Mouse (Mus musculus) embryonic stem cell, embryonic (primary cell): Measurements from ENCODE around the gene Slc25a42.

ENCODE experiments used
- CTCF ChIA-PET, 4 experiments: fragments of 300-600 bp in 2 of 4; fragments of 350-600 bp in 2 of 4; sonication (Branson Sonifier 250); formaldehyde crosslinking; loops; one replicate each; lab custom pipeline; 2022; ENCODE audit warnings: inconsistent platforms in 2 of 4; lab: Charles Lee
- POLR2A ChIA-PET, 4 experiments: fragments of 300-600 bp in 2 of 4; fragments of 350-600 bp in 2 of 4; sonication (Branson Sonifier 250); formaldehyde crosslinking; loops; one replicate each; lab custom pipeline; 2022; ENCODE audit warnings: antibody characterized with exemption in 4 of 4, inconsistent platforms in 1 of 4; lab: Charles Lee

Slc25a42 gene

GRCm38 (mm10) chr8:70195762-70196161 is 16.3 kb downstream of the Slc25a42 start:
- ChIA-PET POLR2A (interaction anchor here in 3 of 4 experiments (0.6 to 1.5 kb wide), 7 partner anchors 11 to 986 kb away, joined by 3 to 7 read pairs (median 3); partner anchors contain the start of gene Slc25a42 (in 2 of the 3)), CTCF (interaction anchor here in 3 of 4 experiments (0.6 to 1.4 kb wide), 8 partner anchors 13 to 129 kb away, joined by 3 to 7 read pairs (median 4); partner anchors contain the start of genes Slc25a42 (in 1 of the 3) and Tm6sf2 (in 1 of the 3))

GRCm38 (mm10) chr8:70194191-70194590 is 17.9 kb downstream of the Slc25a42 start:
- ChIA-PET POLR2A (interaction anchor here in 2 of 4 experiments (0.9 to 1.9 kb wide), 5 partner anchors 9 to 42 kb away, joined by 3 to 6 read pairs (median 5); partner anchors contain the start of gene Slc25a42 (in 1 of the 2)), CTCF (interaction anchor here in 3 of 4 experiments (0.5 to 1.1 kb wide), 4 partner anchors 11 to 106 kb away, joined by 3 to 8 read pairs (median 3); no protein-coding TSS in a partner anchor)

GRCm38 (mm10) chr8:70193238-70193637 is 18.9 kb downstream of the Slc25a42 start:
- ChIA-PET POLR2A (interaction anchor here in 2 of 4 experiments (0.9 to 1.9 kb wide), 3 partner anchors 10 to 49 kb away, joined by 3 to 5 read pairs (median 4); partner anchors contain the start of gene Slc25a42 (in 1 of the 2)), CTCF (interaction anchor here in 1 of 4 experiments (0.6 kb wide), 1 partner anchor 163 kb away, joined by 4 read pairs; no protein-coding TSS in a partner anchor)

GRCm38 (mm10) chr8:70188707-70189106 is 23.4 kb downstream of the Slc25a42 start:
- ChIA-PET POLR2A (interaction anchor here in 1 of 4 experiments (0.8 to 1.5 kb wide), 2 partner anchors 15 to 23 kb away, joined by 3 to 4 read pairs; partner anchors contain the start of gene Slc25a42), CTCF (no interaction called here)

- POLR2A ChIA-PET, result interaction anchor here (0.6 to 1.9 kb wide), 10 partner anchors 9 to 263 kb away, joined by 3 to 7 read pairs (median 3); partner anchors contain the start of genes Slc25a42 (in 1 of the 4) and Tmem161a (in 1 of the 4)
- CTCF ChIA-PET, result interaction anchor here in 2 of 4 experiments (0.6 kb wide), 3 partner anchors 11 to 78 kb away, joined by 4 to 8 read pairs (median 6); no protein-coding TSS in a partner anchor
Measured at GRCm38 (mm10) chr8:70183194-70183593, 28.9 kb downstream of the Slc25a42 start.

- ChIA-PET CTCF (interaction anchor here in 2 of 4 experiments (1.1 kb wide), 2 partner anchors 15 to 29 kb away, joined by 3 read pairs; no protein-coding TSS in a partner anchor), POLR2A (interaction anchor here in 2 of 4 experiments (0.5 to 1.9 kb wide), 11 partner anchors 9 to 118 kb away, joined by 3 to 7 read pairs (median 3); partner anchors contain the start of genes Slc25a42 (in 2 of the 2) and Tmem161a (in 2 of the 2))
Measured at GRCm38 (mm10) chr8:70181903-70182252, 30.2 kb downstream of the Slc25a42 start.

GRCm38 (mm10) chr8:70181212-70181902 is 30.7 kb downstream of the Slc25a42 start:
- ChIA-PET CTCF (interaction anchor here in 2 of 4 experiments (1.1 kb wide), 2 partner anchors 15 to 29 kb away, joined by 3 read pairs; no protein-coding TSS in a partner anchor), POLR2A (interaction anchor here in 2 of 4 experiments (0.5 to 1.9 kb wide), 12 partner anchors 8 to 118 kb away, joined by 3 to 7 read pairs (median 4); partner anchors contain the start of genes Slc25a42 (in 2 of the 2) and Tmem161a (in 2 of the 2))

- ChIA-PET POLR2A (interaction anchor here in 1 of 4 experiments (1.0 to 2.1 kb wide), 3 partner anchors 33 to 90 kb away, joined by 3 to 5 read pairs (median 3); partner anchors contain the start of gene Slc25a42), CTCF (interaction anchor here in 1 of 4 experiments (0.6 kb wide), 1 partner anchor 13 kb away, joined by 3 read pairs; no protein-coding TSS in a partner anchor)
Measured at GRCm38 (mm10) chr8:70179082-70179481, 33.0 kb downstream of the Slc25a42 start.

GRCm38 (mm10) chr8:70178231-70178630 is 33.9 kb downstream of the Slc25a42 start:
- POLR2A ChIA-PET, result interaction anchor here in 1 of 4 experiments (2.1 kb wide), 1 partner anchor 34 kb away, joined by 5 read pairs; the partner anchor contains the start of gene Slc25a42
- CTCF ChIA-PET, result interaction anchor here in 1 of 4 experiments (0.6 kb wide), 1 partner anchor 35 kb away, joined by 3 read pairs; no protein-coding TSS in a partner anchor

GRCm38 (mm10) chr8:70174079-70174478 is 38.0 kb downstream of the Slc25a42 start:
- POLR2A ChIA-PET, result interaction anchor here in 3 of 4 experiments (0.7 to 4.2 kb wide), 10 partner anchors 9 to 172 kb away, joined by 3 to 27 read pairs (median 3); partner anchors contain the start of genes Nr2c2ap (in 1 of the 3) and Slc25a42 (in 1 of the 3)
- CTCF ChIA-PET, result interaction anchor here in 2 of 4 experiments (0.6 kb wide), 2 partner anchors 97 to 329 kb away, joined by 3 read pairs; no protein-coding TSS in a partner anchor

- POLR2A ChIA-PET, result interaction anchor here in 3 of 4 experiments (0.6 to 4.2 kb wide), 24 partner anchors 8 to 527 kb away, joined by 3 to 35 read pairs (median 4); partner anchors contain the start of genes Nr2c2ap (in 1 of the 3) and Slc25a42 (in 1 of the 3)
- CTCF ChIA-PET, result interaction anchor here in 2 of 4 experiments (0.6 to 0.9 kb wide), 2 partner anchors 21 to 255 kb away, joined by 3 read pairs; no protein-coding TSS in a partner anchor
Measured at GRCm38 (mm10) chr8:70173320-70173719, 38.8 kb downstream of the Slc25a42 start.

GRCm38 (mm10) chr8:70172043-70172681 is 39.9 kb downstream of the Slc25a42 start, which contains the start of gene Tmem161a:
Gene Tmem161a, plus strand, starts transcription at chr8:70172356.
- POLR2A ChIA-PET, result interaction anchor here in 3 of 4 experiments (0.5 to 4.2 kb wide), 54 partner anchors 9 to 1880 kb away, joined by 3 to 35 read pairs (median 4); partner anchors contain the start of genes Slc25a42 (in 3 of the 3), Nr2c2ap (in 2 of the 3), Borcs8 (in 1 of the 3) and Gdf1 (in 1 of the 3)

GRCm38 (mm10) chr8:70171240-70171639 is 40.9 kb downstream of the Slc25a42 start:
- POLR2A ChIA-PET, result interaction anchor here in 3 of 4 experiments (0.8 to 4.2 kb wide), 23 partner anchors 10 to 546 kb away, joined by 3 to 35 read pairs (median 5); partner anchors contain the start of genes Slc25a42 (in 2 of the 3), Borcs8 (in 1 of the 3), Mef2b (in 1 of the 3) and Nr2c2ap (in 1 of the 3)
- CTCF ChIA-PET, result interaction anchor here in 1 of 4 experiments (1.0 to 1.3 kb wide), 2 partner anchors 13 to 112 kb away, joined by 3 to 4 read pairs; partner anchors contain the start of gene Homer3

More at GRCm38 (mm10) chr8:70172043-70172681, 39.9 kb downstream of the Slc25a42 start, which contains the start of gene Tmem161a:
- CTCF ChIA-PET, result interaction anchor here in 3 of 4 experiments (0.5 to 1.3 kb wide), 14 partner anchors 12 to 333 kb away, joined by 3 to 7 read pairs (median 3); partner anchors contain the start of genes Tm6sf2 (in 2 of the 3), Homer3 (in 1 of the 3) and Slc25a42 (in 1 of the 3)

GRCm38 (mm10) chr8:70170748-70171147 is 41.4 kb downstream of the Slc25a42 start:
- CTCF ChIA-PET, result no interaction called here

GRCm38 (mm10) chr8:70170116-70170515 is 42.0 kb downstream of the Slc25a42 start:
- ChIA-PET POLR2A (interaction anchor here in 2 of 4 experiments (0.6 to 4.2 kb wide), 6 partner anchors 10 to 53 kb away, joined by 3 to 34 read pairs (median 4); partner anchors contain the start of genes Borcs8 (in 1 of the 2), Mef2b (in 1 of the 2) and Rfxank (in 1 of the 2)), CTCF (no interaction called here)

More at GRCm38 (mm10) chr8:70170748-70171147, 41.4 kb downstream of the Slc25a42 start:
- POLR2A ChIA-PET, result interaction anchor here in 2 of 4 experiments (0.8 to 4.2 kb wide), 15 partner anchors 11 to 321 kb away, joined by 3 to 35 read pairs (median 6); partner anchors contain the start of genes Borcs8 (in 1 of the 2), Mef2b (in 1 of the 2), Nr2c2ap (in 1 of the 2) and Rfxank (in 1 of the 2)
